Mouse (Mus musculus) testis, adult 2 months (tissue): ENCODE data around the gene Galnt10.

ENCODE experiments used
- CTCF ChIP-seq: fragments of 200-500 bp; IDR thresholded peaks from 2 replicates; pipeline ENCODE4 v1.5.1; 2012; ENCODE audit warnings: low read depth, mild to moderate bottlenecking, inconsistent platforms, low read length, moderate library complexity; ENCODE audit not compliant: control insufficient read depth, insufficient read depth, insufficient replicate concordance
- POLR2A ChIP-seq: fragments of 200-500 bp; IDR thresholded peaks from 2 replicates; pipeline ENCODE4 v1.6.1; 2012; ENCODE audit warnings: low read depth, mild to moderate bottlenecking, inconsistent platforms, low read length, moderate library complexity; ENCODE audit not compliant: control insufficient read depth

DNA sequence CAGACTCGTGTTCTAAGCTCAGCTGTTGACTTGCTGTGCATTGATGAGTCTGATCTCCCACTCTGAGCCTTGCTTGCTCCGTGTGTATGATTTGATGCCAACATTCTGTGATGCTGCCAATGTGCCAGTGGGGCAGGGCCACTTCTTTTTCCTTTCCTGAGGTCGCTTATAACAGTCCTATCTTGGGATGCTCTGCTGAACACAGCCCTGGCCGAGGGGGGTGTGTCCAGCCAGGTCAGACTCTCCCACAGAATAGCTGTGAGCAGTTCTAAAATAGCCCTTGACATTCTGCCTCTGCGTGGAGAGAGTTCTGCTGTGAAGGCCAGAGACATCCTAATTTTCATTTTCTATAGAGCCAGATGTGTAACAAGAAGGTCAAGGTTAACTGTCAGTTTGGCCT, 2.2 kb downstream of the Galnt10 start:
- no peak for TF ChIP-seq CTCF
- no peak for TF ChIP-seq POLR2A
